Mouse (Mus musculus) brain, embryonic 14.5 days (tissue): ENCODE measurements around the gene Pcca. TPM values are rescaled to one million over a fixed set of nuclear protein-coding genes. Genes with fewer than 3 reads are reported as not detected.

Experiments used
- DNase-seq: peaks from one replicate; pipeline ENCODE4 v3.0.0-alpha.2; 2011; ENCODE audit warnings: low read depth
- CTCF ChIP-seq: fragments of 200-500 bp; IDR thresholded peaks from 2 replicates; pipeline ENCODE4 v1.5.1; 2012; ENCODE audit warnings: inconsistent platforms, mild to moderate bottlenecking, moderate library complexity, borderline replicate concordance; ENCODE audit not compliant: insufficient read depth, insufficient read length; ENCODE audit errors: extremely low read depth
- POLR2A ChIP-seq: fragments of 200-500 bp; IDR thresholded peaks from 2 replicates; pipeline ENCODE4 v1.6.1; 2012; ENCODE audit warnings: mild to moderate bottlenecking, inconsistent platforms, borderline replicate concordance; ENCODE audit not compliant: poor library complexity, insufficient read depth, insufficient read length, severe bottlenecking; ENCODE audit errors: extremely low read depth
- polyA plus RNA-seq: library from polyadenylated mRNA; depleted of rRNA; stranded (reverse); fragments of >200 nt; gene quantifications from 2 replicates; pipeline ENCODE4 v1.2.3, GENCODE M21; 2012

Gene Pcca
- polyA plus RNA-seq, 1 experiment = 22.4 TPM

DNA sequence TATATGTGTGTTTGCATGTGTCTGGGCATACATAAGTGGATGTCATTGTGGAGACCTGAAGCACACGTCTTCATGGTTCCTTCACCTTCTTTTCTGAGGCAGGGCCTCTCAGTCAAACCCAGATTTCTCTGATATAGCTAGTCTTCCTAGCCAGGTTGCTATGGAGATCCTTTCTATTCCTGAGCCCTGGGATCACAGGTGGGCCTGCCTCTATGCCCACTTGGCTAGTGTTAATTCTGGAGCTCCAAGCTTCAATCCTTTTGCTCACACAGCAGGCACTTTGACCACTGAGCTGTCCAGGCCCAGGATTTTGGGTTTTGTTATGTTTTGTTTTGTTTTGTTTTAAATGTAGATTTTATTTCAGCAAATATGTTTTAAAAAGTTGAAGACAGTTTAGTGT lies 192.3 kb downstream of the Pcca start:
- DNase-seq = no peak
- TF ChIP-seq CTCF (no peak), POLR2A (no peak)

GRCm38 (mm10) chr14:122729431-122730073 lies 195.4 kb downstream of the Pcca start:
- TF ChIP-seq CTCF (no peak), POLR2A (no peak)
- peak; percentile 46 for DNase-seq

DNA sequence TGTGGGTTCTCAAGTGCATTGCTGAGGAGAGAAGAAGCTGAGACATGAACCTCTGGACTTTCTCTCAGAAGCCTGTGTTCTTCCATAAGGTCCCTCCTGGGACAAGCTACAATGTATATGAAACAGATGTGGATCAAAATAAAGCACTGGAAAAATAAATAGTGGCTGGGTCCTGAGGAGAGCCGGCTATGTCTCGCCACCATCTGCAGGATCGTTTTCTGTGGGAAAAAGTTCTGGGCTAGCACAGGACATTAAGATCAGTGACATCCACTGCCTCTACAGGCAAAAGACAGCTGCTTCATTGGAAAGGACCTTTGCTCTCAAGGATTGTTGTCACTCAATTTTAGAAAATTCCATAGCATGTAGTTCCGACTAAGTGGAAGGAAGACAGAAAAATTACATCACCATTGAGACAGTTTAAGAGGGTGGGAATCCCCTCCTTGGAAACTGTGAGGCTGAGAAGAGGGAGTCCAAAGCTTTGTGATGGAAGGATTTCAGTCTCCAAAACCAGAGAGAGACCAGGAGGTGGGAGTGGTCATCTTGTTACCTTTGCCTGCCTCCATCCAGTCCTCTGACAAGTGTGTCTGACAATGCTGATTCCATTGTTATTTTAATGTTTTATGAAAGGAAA lies 196.9 kb downstream of the Pcca start:
- TF ChIP-seq POLR2A = no peak
- TF ChIP-seq CTCF = no peak
- DNase-seq = no peak

DNA sequence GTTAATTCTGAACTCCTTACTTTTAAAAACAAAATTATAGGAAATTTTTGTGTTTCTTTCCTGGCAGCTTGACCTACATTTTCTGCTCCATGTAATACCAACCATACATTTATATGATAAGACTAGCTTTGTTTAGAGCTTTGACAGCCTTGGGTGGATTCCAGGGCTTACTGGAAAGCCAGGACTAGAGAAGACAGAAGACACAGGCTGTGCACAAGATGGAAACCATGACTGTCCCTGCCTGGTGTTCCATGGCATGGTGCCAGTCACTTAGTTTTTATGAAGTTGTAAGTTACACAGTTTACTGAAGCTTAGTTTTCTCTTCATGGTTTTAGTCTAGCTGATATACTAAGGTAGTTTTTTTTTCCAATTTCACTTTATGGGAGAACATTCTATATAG lies 202.7 kb downstream of the Pcca start:
- TF ChIP-seq POLR2A (no peak), CTCF (no peak)
- DNase-seq = no peak

GRCm38 (mm10) chr14:122747860-122748842 lies 214.0 kb downstream of the Pcca start:
- no peak for TF ChIP-seq POLR2A
- TF ChIP-seq CTCF = no peak
- peak; percentile 71 for DNase-seq

- no peak for TF ChIP-seq POLR2A
- TF ChIP-seq CTCF = peak; percentile 18; the same call in 1 of the 2 replicates
- no peak for DNase-seq
These were observed 217.4 kb downstream of the Pcca start for GRCm38 (mm10) chr14:122751552-122751951.

GRCm38 (mm10) chr14:122753278-122753677 lies 219.2 kb downstream of the Pcca start:
- TF ChIP-seq CTCF = no peak
- TF ChIP-seq POLR2A = no peak
- peak; percentile 58 for DNase-seq

GRCm38 (mm10) chr14:122754311-122754710 lies 220.2 kb downstream of the Pcca start:
- TF ChIP-seq CTCF = no peak
- TF ChIP-seq POLR2A = no peak
- no peak for DNase-seq

GRCm38 (mm10) chr14:122755559-122755958 lies 221.4 kb downstream of the Pcca start:
- peak; percentile 64 for DNase-seq
- TF ChIP-seq CTCF (no peak), POLR2A (no peak)

DNA sequence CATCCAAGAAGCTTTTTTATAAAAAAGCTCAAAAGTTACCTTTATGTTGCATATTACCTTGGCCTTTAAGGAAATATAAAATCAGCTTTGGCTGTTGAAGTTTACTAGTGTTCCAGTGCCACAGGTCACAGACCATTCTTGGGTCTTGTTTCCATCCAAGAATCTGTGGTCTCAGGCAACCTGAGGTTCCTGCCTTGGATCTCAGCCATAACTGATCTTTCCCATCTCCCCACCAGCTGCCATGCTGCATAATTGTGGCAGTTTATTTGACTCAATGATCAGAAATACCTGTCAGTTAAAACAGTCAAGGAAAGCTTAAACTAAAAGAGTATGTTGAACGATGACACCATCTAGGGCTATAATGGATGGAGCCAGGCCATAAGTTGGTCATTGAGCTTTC lies 222.5 kb downstream of the Pcca start:
- DNase-seq = no peak

DNA sequence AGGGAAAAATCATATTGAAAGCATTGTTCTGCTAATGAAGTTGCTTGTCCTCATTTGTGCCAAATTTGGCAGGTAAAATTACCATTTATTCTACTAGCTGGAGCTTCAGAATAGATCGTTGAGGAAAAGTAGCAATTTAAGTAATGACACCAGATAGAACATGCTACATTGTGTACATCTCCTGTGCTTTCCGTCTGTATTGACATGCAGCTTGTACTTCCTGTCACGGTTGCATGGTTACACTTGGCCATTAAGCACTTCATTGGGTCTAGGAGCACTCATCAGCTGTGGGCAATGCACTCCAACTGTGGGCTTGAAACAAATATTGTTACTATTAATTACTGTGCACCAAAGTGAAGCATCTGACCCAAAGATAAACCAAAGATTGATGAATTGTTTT lies 225.8 kb downstream of the Pcca start:
- no peak for TF ChIP-seq CTCF
- no peak for TF ChIP-seq POLR2A
- peak; percentile 61 for DNase-seq

More for the DNA sequence above, 222.5 kb downstream of the Pcca start:
- TF ChIP-seq POLR2A (no peak), CTCF (no peak)

GRCm38 (mm10) chr14:122760803-122761202 lies 226.7 kb downstream of the Pcca start:
- peak; percentile 61 for DNase-seq

DNA sequence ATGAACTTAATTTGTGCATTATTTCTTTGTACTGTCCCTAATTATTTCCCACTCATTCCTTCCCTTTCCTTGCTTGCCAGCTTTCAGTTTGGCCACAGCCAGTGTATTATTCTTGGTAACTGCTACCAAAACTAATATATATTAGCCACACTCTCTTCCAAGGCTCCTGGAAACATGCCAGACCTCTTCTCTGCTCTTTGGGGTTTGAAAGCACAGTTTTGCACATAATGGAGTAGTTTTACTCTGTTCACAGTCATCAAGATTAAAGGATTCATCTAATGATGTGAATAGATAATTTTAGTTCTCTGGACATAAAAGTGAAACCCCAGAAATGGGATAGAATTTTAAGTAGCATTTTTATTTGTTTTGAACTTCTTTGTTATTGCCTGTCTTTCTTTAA lies 228.5 kb downstream of the Pcca start:
- peak; percentile 84 for DNase-seq
- TF ChIP-seq CTCF = no peak
- no peak for TF ChIP-seq POLR2A

More at GRCm38 (mm10) chr14:122760803-122761202, 226.7 kb downstream of the Pcca start:
- TF ChIP-seq CTCF (no peak), POLR2A (no peak)
